Mouse (Mus musculus): ENCODE data around the gene Slc24a2. TPM values are rescaled to one million over a fixed set of nuclear protein-coding genes. Genes with fewer than 3 reads are reported as not detected.

The Slc24a2 gene
- polyA plus RNA-seq, 1 experiment from 2014 or later, result not detected

GRCm38 (mm10) chr4:87141590-87142365 is 88.5 kb downstream of the Slc24a2 start:
- Histone ChIP-seq H3K27me3 (replicated peaks; ENCODE audit: control insufficient read depth, insufficient read depth, low read length) (no peaks in the 10 kb centered on the region), H3K4me2 (ENCODE audit: low read length) (no peak overlapping the region), H3K27ac (ENCODE audit: low read depth) (no peak overlapping the region), H3K9ac (ENCODE audit: low read length) (no peak overlapping the region), H3K4me3 (ENCODE audit: low read depth, low read length) (no peak overlapping the region), H3K9me3 (ENCODE audit: control insufficient read depth, low read length) (no peaks in the 10 kb centered on the region), H3K4me1 (replicated peaks; ENCODE audit: control insufficient read depth, insufficient read depth, low read length) (no peaks in the 10 kb centered on the region), H3K36me3 (ENCODE audit: control insufficient read depth, insufficient read depth, low read length) (no peaks in the 10 kb centered on the region)
- DNase-seq (ENCODE audit: low spot score) (no peak), ATAC-seq (replicated peaks; ENCODE audit: low FRiP score, low TSS enrichment, low read depth) (no peak)
- WGBS, result 76% methylated on average over 12 of the region's 12 CpGs

DNA sequence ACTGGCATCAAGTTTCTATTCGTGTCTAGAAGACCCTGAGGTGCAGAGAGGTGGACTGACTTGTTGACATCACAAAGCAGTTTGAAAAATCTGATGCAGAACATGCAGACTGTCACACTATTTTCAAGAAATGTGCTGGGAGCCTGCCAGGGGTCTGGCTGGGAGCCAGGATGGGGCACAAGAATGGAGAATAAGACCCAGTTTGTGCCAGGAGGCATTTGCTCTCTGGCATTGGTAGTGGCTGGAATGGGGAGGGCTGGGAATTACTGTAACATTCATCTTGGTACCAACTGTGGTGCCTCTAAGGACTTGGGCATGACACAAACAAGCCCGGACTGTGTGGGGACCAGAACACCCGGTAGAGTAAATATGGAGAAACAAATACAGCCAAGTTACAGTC is 89.4 kb downstream of the Slc24a2 start:
- H3K9ac ChIP-seq (ENCODE audit: low read length), result no peak overlapping the region
- WGBS, result 70% methylated on average over 3 of the region's 3 CpGs
- H3K4me1 ChIP-seq (replicated peaks; ENCODE audit: control insufficient read depth, insufficient read depth, low read length), result no peaks in the 10 kb centered on the region
- no peak overlapping the region for H3K27ac ChIP-seq (ENCODE audit: low read depth)
- H3K4me3 ChIP-seq (ENCODE audit: low read depth, low read length), result no peak overlapping the region
- no peak for DNase-seq (ENCODE audit: low spot score)
- no peaks in the 10 kb centered on the region for H3K27me3 ChIP-seq (replicated peaks; ENCODE audit: control insufficient read depth, insufficient read depth, low read length)
- no peak for ATAC-seq (replicated peaks; ENCODE audit: low FRiP score, low TSS enrichment, low read depth)
- H3K9me3 ChIP-seq (ENCODE audit: control insufficient read depth, low read length), result no peaks in the 10 kb centered on the region
- H3K36me3 ChIP-seq (ENCODE audit: control insufficient read depth, insufficient read depth, low read length), result no peaks in the 10 kb centered on the region
- H3K4me2 ChIP-seq (ENCODE audit: low read length), result no peak overlapping the region

DNA sequence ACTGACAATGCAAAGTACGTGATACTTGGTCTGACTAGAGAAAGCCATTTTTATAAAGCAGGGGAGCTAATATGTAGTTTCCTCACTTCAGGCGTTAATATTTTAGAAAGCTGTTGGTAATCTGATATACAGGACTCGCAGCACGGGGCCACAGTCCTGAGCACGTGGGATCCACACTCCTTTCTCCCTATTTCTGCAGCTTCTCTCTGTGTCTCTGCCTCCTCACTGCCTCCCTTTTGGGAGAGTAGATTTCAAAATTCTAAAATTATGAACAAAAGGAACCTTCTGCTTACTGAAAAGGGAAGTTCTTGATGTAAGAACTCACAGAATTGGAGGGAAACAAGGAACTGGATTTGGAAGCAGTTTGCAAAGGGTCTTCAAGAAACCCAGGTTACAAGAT is 97.8 kb downstream of the Slc24a2 start:
- Histone ChIP-seq H3K27me3 (replicated peaks; ENCODE audit: control insufficient read depth, insufficient read depth, low read length) (no peaks in the 10 kb centered on the region), H3K9ac (ENCODE audit: low read length) (no peak overlapping the region), H3K4me2 (ENCODE audit: low read length) (no peak overlapping the region), H3K4me3 (ENCODE audit: low read depth, low read length) (no peak overlapping the region), H3K9me3 (ENCODE audit: control insufficient read depth, low read length) (no peaks in the 10 kb centered on the region), H3K36me3 (ENCODE audit: control insufficient read depth, insufficient read depth, low read length) (no peaks in the 10 kb centered on the region), H3K4me1 (replicated peaks; ENCODE audit: control insufficient read depth, insufficient read depth, low read length) (no peaks in the 10 kb centered on the region), H3K27ac (ENCODE audit: low read depth) (no peak overlapping the region)
- no peak for ATAC-seq (replicated peaks; ENCODE audit: low FRiP score, low TSS enrichment, low read depth)
- DNase-seq (ENCODE audit: low spot score), result no peak
- WGBS, result 81% methylated on average over 5 of the region's 5 CpGs

GRCm38 (mm10) chr4:87126756-87127155 is 103.5 kb downstream of the Slc24a2 start:
- no peak overlapping the region for H3K4me3 ChIP-seq (ENCODE audit: low read depth, low read length)
- no peaks in the 10 kb centered on the region for H3K36me3 ChIP-seq (ENCODE audit: control insufficient read depth, insufficient read depth, low read length)
- ATAC-seq (replicated peaks; ENCODE audit: low FRiP score, low TSS enrichment, low read depth), result no peak
- no peaks in the 10 kb centered on the region for H3K9me3 ChIP-seq (ENCODE audit: control insufficient read depth, low read length)
- WGBS, result 73% methylated on average over 4 of the region's 4 CpGs
- H3K27me3 ChIP-seq (replicated peaks; ENCODE audit: control insufficient read depth, insufficient read depth, low read length), result no peaks in the 10 kb centered on the region
- peak; percentile 20 for DNase-seq (ENCODE audit: low spot score)
- no peak overlapping the region for H3K9ac ChIP-seq (ENCODE audit: low read length)
- H3K4me2 ChIP-seq (ENCODE audit: low read length), result no peak overlapping the region
- no peaks in the 10 kb centered on the region for H3K4me1 ChIP-seq (replicated peaks; ENCODE audit: control insufficient read depth, insufficient read depth, low read length)
- no peak overlapping the region for H3K27ac ChIP-seq (ENCODE audit: low read depth)

DNA sequence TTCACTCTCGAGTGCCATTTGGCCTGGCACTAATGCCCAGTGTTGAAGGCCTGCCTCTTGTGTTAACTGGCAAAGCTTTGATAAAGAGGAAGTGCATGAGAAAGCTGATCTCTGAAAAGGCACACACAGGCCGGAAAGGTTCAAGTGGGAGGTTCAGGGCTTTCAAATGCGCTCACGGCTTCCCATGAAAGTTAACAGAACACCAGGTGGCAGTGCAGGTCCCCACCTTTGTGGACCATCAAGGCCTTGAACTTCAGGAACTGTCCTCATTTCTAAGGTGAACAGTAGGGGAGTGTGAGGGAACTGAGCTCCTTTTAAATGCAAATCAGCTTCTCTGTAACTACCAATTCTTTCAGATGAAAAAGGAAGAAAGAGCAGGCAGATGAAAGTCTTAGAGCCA is 110.5 kb downstream of the Slc24a2 start:
- Histone ChIP-seq H3K9ac (ENCODE audit: low read length) (no peak overlapping the region), H3K9me3 (ENCODE audit: control insufficient read depth, low read length) (no peaks in the 10 kb centered on the region), H3K4me1 (replicated peaks; ENCODE audit: control insufficient read depth, insufficient read depth, low read length) (no peaks in the 10 kb centered on the region), H3K27me3 (replicated peaks; ENCODE audit: control insufficient read depth, insufficient read depth, low read length) (no peaks in the 10 kb centered on the region), H3K4me3 (ENCODE audit: low read depth, low read length) (no peak overlapping the region), H3K36me3 (ENCODE audit: control insufficient read depth, insufficient read depth, low read length) (no peaks in the 10 kb centered on the region), H3K4me2 (ENCODE audit: low read length) (no peak overlapping the region), H3K27ac (ENCODE audit: low read depth) (no peak overlapping the region)
- DNase-seq (ENCODE audit: low spot score) (no peak), ATAC-seq (replicated peaks; ENCODE audit: low FRiP score, low TSS enrichment, low read depth) (no peak)
- 41% methylated on average over 4 of the region's 4 CpGs for WGBS

DNA sequence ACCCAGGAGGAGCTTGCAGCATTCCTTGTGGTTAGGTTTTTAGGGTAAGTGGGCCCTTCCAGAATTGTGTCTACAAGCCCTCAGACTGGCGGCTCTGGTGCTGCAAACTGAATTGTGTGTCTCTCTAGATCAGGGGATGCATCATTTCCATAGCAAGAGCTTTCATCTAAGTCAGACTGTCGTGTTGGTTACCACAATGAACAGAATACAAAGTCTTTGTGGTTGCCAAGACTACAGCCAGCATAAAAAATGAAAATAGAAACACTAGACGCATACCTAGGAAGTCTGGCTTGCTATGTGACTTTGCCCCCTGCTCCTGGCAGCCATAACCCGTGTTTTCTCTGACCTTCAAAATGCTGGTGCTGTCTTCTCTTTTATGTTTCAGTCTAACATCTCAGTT is 114.6 kb downstream of the Slc24a2 start:
- Histone ChIP-seq H3K9ac (ENCODE audit: low read length) (no peak overlapping the region), H3K4me3 (ENCODE audit: low read depth, low read length) (no peak overlapping the region), H3K9me3 (ENCODE audit: control insufficient read depth, low read length) (no peaks in the 10 kb centered on the region), H3K4me1 (replicated peaks; ENCODE audit: control insufficient read depth, insufficient read depth, low read length) (no peaks in the 10 kb centered on the region), H3K27me3 (replicated peaks; ENCODE audit: control insufficient read depth, insufficient read depth, low read length) (no peaks in the 10 kb centered on the region), H3K4me2 (ENCODE audit: low read length) (no peak overlapping the region), H3K36me3 (ENCODE audit: control insufficient read depth, insufficient read depth, low read length) (no peaks in the 10 kb centered on the region), H3K27ac (ENCODE audit: low read depth) (no peak overlapping the region)
- ATAC-seq (replicated peaks; ENCODE audit: low FRiP score, low TSS enrichment, low read depth), result no peak
- 69% methylated on average over 4 of the region's 4 CpGs for WGBS
- DNase-seq (ENCODE audit: low spot score), result no peak

DNA sequence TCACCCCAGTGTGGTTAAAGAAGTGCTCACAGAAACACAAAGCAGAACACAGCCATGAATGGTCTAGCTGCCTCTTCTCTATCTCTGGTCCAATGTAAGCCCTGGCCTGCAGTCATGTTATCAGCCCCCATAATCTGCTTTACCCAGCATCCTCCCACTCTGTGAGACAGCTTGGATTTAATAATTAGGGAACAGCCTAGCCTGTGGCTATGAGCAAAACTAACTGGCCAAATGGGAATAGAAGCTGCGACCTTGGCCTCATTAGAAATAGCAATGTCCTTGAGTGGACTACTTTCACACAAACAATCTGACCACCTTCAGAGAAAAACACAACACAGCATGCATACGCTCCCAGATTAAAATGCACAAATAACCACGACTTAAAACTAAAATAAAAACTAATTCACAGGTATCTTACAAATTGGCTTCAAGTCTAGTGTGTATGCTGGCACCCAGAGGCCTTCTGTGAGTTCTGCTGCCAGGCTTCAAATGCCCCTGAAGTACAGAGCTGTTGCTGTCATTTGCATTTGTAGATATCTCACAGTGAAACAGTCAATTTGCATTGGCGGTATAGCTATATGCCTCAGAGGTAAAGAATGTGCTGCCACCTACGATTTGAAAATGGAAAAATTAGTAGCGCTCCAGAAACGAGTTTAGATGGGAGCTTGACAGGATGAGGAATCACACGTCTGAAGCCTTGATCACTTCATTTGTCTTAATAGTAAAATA is 120.8 kb downstream of the Slc24a2 start:
- Histone ChIP-seq H3K9ac (ENCODE audit: low read length) (no peak overlapping the region), H3K4me1 (replicated peaks; ENCODE audit: control insufficient read depth, insufficient read depth, low read length) (no peaks in the 10 kb centered on the region), H3K9me3 (ENCODE audit: control insufficient read depth, low read length) (no peaks in the 10 kb centered on the region), H3K36me3 (ENCODE audit: control insufficient read depth, insufficient read depth, low read length) (no peaks in the 10 kb centered on the region), H3K4me3 (ENCODE audit: low read depth, low read length) (no peak overlapping the region), H3K4me2 (ENCODE audit: low read length) (no peak overlapping the region), H3K27ac (ENCODE audit: low read depth) (no peak overlapping the region), H3K27me3 (replicated peaks; ENCODE audit: control insufficient read depth, insufficient read depth, low read length) (no peaks in the 10 kb centered on the region)
- DNase-seq (ENCODE audit: low spot score) (no peak), ATAC-seq (replicated peaks; ENCODE audit: low FRiP score, low TSS enrichment, low read depth) (no peak)
- 87% methylated on average over 8 of the region's 8 CpGs for WGBS

DNA sequence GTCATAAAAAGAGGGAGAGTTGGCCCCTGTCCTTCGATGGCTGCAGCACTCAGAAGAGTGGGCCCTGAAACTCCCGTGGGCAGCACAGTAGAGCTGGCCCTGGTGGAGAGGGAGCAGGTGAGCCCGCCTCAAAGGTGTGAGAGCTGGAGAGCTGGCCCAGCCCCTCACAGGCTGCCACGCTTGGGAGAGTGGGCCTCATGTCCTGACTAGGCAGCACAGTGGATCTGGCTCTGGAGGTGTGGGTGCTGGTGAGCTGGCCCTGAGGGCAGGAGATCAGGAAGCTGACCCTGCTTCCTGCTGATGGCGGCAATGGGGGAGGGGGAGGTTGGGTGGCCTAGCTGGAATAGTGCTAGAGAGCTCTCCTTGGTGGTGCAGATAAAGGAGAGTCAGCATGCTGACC is 129.3 kb downstream of the Slc24a2 start:
- no peak overlapping the region for H3K27ac ChIP-seq (ENCODE audit: low read depth)
- H3K4me1 ChIP-seq (replicated peaks; ENCODE audit: control insufficient read depth, insufficient read depth, low read length), result no peaks in the 10 kb centered on the region
- H3K4me2 ChIP-seq (ENCODE audit: low read length), result no peak overlapping the region
- no peaks in the 10 kb centered on the region for H3K36me3 ChIP-seq (ENCODE audit: control insufficient read depth, insufficient read depth, low read length)
- ATAC-seq (replicated peaks; ENCODE audit: low FRiP score, low TSS enrichment, low read depth) (no peak), DNase-seq (ENCODE audit: low spot score) (peak; percentile 32)
- H3K4me3 ChIP-seq (ENCODE audit: low read depth, low read length), result no peak overlapping the region
- no peak overlapping the region for H3K9ac ChIP-seq (ENCODE audit: low read length)
- no peaks in the 10 kb centered on the region for H3K27me3 ChIP-seq (replicated peaks; ENCODE audit: control insufficient read depth, insufficient read depth, low read length)
- no peaks in the 10 kb centered on the region for H3K9me3 ChIP-seq (ENCODE audit: control insufficient read depth, low read length)
- 69% methylated on average over 5 of the region's 5 CpGs for WGBS

DNA sequence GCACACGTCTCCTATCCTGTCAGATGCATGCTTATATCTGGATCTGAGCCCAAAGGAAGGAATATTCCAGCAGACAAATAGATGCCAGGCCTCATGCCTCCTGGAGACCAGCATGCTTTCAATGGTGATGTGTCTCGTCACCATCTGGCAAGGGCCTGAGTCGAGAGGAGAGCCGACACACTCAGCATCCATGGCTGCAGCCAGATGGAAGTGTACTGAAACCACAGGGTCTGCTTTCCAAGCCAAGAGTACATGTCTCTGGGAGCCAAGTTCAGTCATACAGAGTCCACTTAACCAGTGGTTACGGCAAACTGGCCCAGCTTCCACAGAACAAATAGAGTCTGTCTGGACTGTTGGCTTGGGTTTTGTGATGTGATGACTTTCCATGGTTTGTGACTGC is 134.1 kb downstream of the Slc24a2 start:
- 85% methylated on average over 5 of the region's 5 CpGs for WGBS
- no peaks in the 10 kb centered on the region for H3K27me3 ChIP-seq (replicated peaks; ENCODE audit: control insufficient read depth, insufficient read depth, low read length)
- H3K36me3 ChIP-seq (ENCODE audit: control insufficient read depth, insufficient read depth, low read length), result no peaks in the 10 kb centered on the region
- no peak for DNase-seq (ENCODE audit: low spot score)
- no peaks in the 10 kb centered on the region for H3K4me1 ChIP-seq (replicated peaks; ENCODE audit: control insufficient read depth, insufficient read depth, low read length)
- no peak for ATAC-seq (replicated peaks; ENCODE audit: low FRiP score, low TSS enrichment, low read depth)
- no peak overlapping the region for H3K9ac ChIP-seq (ENCODE audit: low read length)
- no peak overlapping the region for H3K4me2 ChIP-seq (ENCODE audit: low read length)
- H3K4me3 ChIP-seq (ENCODE audit: low read depth, low read length), result no peak overlapping the region
- no peak overlapping the region for H3K27ac ChIP-seq (ENCODE audit: low read depth)
- no peaks in the 10 kb centered on the region for H3K9me3 ChIP-seq (ENCODE audit: control insufficient read depth, low read length)
